Mouse (Mus musculus) thymus, postnatal 36 days (tissue): ENCODE data around the gene Camkmt.

ENCODE experiments used
- DNase-seq, 2 experiments: peaks; one replicate each; pipeline ENCODE4 v3.0.0; 2022; ENCODE audit warnings: mixed read lengths in 2 of 2

Camkmt gene

DNA sequence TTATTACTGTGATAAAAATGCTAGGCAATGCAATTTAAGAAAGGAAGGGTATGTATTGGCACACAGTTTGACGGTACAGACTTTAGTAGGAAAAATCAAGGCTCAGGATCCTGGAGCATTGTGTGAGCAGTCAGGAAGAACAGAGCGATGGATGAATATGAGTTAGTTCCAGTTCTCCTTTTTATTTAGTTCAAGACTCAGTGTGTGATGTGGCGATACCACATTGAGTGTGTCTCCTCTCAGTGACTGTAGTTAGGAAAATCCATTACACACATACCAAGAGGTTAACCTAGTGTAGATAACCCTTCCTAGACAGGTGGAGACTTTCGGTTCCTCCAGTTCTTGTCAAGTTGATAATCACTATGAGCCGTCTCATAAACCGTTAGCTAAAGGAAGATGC lies 1.4 kb downstream of the Camkmt start:
- DNase-seq, result no peak

DNA sequence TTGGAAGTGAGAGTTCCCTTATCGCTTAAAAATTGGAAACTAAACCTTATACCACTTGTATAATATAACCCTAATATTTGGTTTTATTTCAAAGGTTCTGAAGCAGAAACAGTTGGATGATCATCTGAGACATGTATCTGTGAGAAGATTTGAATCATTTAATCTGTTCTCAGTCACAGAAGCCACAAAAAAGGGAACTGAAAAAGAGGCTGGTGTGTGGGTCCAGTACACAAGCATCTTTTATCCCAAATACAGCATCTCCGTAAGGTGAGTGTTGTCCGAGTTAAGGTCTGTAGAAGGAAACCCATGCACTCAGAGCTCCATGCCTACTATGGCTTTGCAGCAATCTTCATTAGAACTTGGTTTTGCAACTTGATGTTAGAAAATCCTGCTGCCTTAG lies 6.0 kb downstream of the Camkmt start:
- no peak for DNase-seq

- no peak for DNase-seq
These were observed 8.4 kb downstream of the Camkmt start for GRCm38 (mm10) chr17:85098677-85099323.

DNA sequence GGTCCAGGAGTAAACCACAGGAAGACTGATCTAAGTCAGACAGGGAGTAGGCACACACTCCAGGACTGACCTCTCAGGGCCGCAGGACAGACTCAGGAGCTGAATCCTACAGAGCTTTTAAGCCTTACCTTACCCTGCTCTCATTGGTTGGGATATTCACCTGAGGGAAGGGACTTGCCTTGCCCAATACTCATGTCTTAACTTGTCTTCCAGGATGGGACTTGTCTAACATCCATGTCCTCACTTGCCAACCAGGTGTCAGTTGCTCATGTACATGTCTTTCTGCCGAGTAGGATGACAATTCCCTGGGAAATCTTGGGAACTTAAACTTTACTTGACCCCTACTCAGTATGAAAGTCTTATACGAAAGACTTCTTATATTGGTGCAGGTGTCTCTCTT lies 9.9 kb downstream of the Camkmt start:
- no peak for DNase-seq

GRCm38 (mm10) chr17:85101751-85102150 lies 11.4 kb downstream of the Camkmt start:
- DNase-seq, result no peak

DNA sequence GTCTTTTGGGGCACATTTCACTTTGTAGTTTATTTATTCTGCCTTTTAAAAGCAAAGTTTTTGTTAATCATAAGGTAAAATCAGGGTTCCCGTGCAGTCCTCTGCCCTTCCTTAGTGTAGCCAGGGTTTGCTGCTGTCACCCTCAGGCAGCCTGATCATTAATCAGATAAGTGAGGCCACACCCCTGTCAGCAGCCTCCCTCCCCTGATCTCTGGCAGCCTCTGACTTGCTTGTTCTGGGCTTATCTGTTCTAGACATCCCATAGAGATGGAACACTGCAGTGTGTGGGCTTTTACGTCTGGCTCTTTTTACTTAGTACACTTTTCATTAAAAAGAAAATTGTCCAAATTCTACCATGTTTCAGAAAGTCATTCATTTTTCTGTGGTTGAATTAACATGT lies 13.0 kb downstream of the Camkmt start:
- no peak for DNase-seq

DNA sequence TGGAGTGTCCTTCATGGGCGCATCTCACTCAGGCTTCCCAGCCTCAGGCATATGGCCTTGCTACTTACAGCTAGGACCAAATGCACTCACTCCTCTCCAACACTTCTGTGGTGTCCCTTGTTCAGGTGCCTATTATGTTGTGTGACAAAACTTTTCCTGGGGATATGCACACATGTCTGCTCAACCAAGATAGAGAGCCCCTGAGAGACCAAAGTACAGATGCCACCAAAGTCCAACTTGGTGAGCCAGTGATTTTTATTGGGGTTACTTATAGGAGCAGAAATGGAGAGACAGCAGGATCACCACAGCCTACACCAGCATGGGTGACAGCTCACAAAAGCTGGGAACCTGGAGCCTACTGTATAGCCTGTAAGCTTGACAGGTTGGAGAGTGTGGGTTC lies 20.3 kb downstream of the Camkmt start:
- no peak for DNase-seq

DNA sequence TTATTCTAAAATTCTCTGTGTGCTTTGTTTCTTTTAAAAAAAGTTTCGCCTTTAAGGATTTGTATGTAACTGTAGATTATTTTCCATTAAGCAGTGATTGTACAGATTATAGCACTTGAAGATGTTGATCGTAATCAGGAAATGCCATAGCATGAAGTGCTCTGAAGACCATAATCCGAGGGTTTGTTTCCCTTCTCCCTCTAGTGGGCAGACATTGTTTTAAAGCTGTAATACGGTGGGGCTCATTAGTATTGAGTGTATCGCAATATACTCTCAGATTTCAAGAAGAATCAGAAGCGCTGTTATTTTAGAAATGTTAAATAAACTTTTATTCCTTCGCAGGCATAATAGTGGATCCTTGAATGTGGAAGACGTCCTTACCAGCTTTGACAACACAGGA lies 23.1 kb downstream of the Camkmt start:
- DNase-seq, result no peak

GRCm38 (mm10) chr17:85116643-85117042 lies 26.3 kb downstream of the Camkmt start:
- peak; percentile 29 to 41 for DNase-seq

DNA sequence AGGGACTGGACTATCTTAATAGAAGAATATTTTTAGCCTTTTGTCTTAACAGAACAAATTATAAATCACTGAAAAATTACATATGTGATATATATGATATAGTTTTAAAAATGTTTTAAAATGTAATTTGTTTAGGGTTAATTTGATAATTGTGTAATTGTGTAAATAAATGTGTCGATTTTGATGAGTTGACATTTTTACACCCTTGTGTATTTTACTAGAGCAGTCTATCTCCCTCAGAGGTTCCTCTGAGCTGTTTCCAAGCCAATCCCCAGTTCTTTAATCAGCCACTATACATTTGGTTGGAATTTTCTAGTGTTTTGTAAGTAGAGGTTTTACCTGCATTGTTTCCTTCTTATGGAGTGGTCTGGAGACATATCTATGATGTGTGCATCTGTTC lies 48.0 kb downstream of the Camkmt start:
- DNase-seq, result no peak

- no peak for DNase-seq
These were observed 51.3 kb downstream of the Camkmt start for GRCm38 (mm10) chr17:85141621-85142020.

GRCm38 (mm10) chr17:85142495-85143111 lies 52.3 kb downstream of the Camkmt start:
- no peak for DNase-seq

- no peak for DNase-seq
These were observed 53.8 kb downstream of the Camkmt start for GRCm38 (mm10) chr17:85144141-85144540.

GRCm38 (mm10) chr17:85148348-85148747 lies 58.0 kb downstream of the Camkmt start:
- DNase-seq, result no peak

DNA sequence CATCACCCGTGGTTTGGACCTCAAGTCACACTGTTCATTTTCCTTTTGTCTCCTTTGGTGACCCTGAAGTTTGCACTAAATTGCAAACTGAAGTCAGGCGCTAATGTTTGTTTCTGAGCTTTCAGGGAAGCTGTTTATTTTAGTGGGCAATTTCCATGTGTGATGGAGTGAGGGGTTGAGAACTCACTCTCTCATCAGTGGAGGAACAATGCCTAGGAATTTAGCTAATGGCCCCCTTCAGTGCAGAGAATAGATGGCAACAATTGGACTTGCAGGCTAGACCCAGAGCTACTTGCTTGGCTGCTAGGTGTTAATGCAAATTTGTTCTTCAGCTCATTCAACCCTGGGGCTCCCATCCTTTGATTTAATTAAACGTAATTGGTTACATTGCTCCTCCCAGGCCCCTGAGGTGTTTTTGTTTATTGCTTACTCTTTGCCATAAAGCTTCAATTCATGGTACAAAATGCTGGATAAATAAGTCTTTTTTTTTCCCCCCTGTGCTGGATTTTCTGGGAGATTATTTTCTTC lies 58.9 kb downstream of the Camkmt start:
- no peak for DNase-seq

DNA sequence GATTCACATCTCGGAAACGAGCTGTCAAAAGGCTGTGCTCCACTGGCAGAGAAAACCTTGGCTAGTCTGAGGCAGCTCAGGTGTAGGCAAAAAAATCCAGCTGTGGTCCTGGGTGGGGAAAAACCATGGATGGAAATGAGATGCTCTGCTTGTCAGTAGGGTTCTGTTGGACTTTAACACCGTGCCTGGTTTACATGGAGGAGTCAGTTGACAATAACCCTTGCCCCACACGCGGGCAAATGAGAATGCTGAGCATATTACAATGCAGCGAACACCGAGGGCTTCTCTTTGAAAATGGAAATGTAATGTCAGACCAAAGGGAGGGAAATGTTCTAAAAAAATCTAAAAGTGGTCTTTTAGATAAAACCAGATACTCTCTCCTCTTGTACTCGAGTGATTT lies 60.9 kb downstream of the Camkmt start:
- DNase-seq, result no peak

- no peak for DNase-seq
These were observed 67.8 kb downstream of the Camkmt start for GRCm38 (mm10) chr17:85158202-85158601.

DNA sequence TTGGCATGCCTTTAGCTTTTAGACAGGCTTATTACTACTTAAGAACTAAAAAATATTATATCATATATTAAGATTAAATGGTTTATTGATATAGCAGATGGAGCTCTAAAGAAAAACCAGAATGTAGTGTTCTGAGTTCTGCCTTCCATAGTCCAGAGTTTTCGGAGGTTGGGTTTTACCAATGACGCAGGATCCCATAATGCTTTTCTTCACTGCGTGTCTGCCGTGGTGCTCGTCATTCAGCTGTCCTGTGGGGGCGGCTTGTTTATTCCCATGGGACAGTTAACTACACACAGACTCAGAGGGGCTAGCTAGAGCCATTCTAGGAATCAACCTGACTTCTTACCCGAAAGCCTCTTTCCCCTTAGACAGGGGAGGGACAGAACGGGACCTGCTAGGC lies 69.2 kb downstream of the Camkmt start:
- DNase-seq, result no peak

- no peak for DNase-seq
These were observed 70.4 kb downstream of the Camkmt start for GRCm38 (mm10) chr17:85160786-85161185.

DNA sequence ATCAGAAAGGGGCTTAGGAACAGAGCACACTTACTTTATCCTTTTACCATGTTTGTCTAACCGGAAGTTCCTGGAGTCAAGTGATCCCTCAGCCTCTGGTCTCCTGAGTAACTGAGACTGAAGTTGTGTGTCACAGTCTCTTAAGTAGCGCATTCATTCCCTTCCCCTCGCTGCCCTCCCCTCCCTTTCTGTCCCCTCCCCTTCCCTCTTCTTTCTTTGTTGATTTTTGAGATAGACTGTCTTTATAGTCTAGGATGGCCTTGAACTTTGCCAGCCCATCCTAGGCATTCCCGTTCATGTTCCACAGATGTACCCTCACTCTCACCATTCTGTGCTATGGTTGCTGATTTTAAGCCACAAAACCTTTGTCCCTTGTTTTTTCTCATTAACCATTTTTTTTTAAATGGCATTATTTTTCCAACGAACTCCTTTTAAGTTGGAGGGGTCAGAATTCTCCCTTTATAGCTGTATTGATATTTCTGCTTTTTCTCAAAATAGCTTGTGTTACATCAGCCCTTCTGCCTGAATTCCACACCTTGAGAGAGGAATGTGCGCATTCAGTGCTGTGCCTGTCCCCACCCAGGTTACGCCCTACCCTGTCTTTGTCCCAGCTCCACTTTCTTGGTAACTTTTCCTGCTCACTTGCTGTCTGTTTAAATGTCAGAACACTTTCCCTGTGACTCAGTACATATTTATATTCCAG lies 72.4 kb downstream of the Camkmt start:
- DNase-seq, result no peak

GRCm38 (mm10) chr17:85163272-85163610 lies 72.9 kb downstream of the Camkmt start:
- no peak for DNase-seq

GRCm38 (mm10) chr17:85168761-85169160 lies 78.4 kb downstream of the Camkmt start:
- DNase-seq, result no peak

- no peak for DNase-seq
These were observed 80.3 kb downstream of the Camkmt start for GRCm38 (mm10) chr17:85170541-85171255.

GRCm38 (mm10) chr17:85171951-85172350 lies 81.6 kb downstream of the Camkmt start:
- no peak for DNase-seq
